Mouse (Mus musculus): ENCODE data around the gene Sh2d4b. TPM values are rescaled to one million over a fixed set of nuclear protein-coding genes. Genes with fewer than 3 reads are reported as not detected.

Gene Sh2d4b
- polyA plus RNA-seq, 1 experiment, result 7.0 TPM

GRCm38 (mm10) chr14:40852978-40853377 is 40.1 kb downstream of the Sh2d4b start:
- 82% methylated on average over 5 of the region's 5 CpGs for WGBS
- H3K4me3 ChIP-seq (ENCODE audit: control insufficient read depth, insufficient read depth, low read length), result no peak overlapping the region
- H3K36me3 ChIP-seq (ENCODE audit: control insufficient read depth, insufficient read depth, low read length), result no peaks in the 10 kb centered on the region
- H3K4me1 ChIP-seq (replicated peaks; ENCODE audit: control insufficient read depth, insufficient read depth, low read length), result no peaks in the 10 kb centered on the region
- H3K27ac ChIP-seq (ENCODE audit: control insufficient read depth, insufficient read depth, low read length), result no peak overlapping the region
- no peaks in the 10 kb centered on the region for H3K27me3 ChIP-seq (ENCODE audit: control insufficient read depth, insufficient read depth, low read length)
- TF ChIP-seq POLR2A (IDR thresholded peaks at IDR 0.05; ENCODE audit: control insufficient read depth, extremely low read depth, insufficient read depth, low read length, poor library complexity) (no peak), CTCF (IDR thresholded peaks at IDR 0.05; ENCODE audit: borderline replicate concordance, control insufficient read depth, extremely low read depth, insufficient read depth, low read length, poor library complexity) (no peak)
- no peak for DNase-seq

GRCm38 (mm10) chr14:40837397-40837796 is 55.7 kb downstream of the Sh2d4b start:
- Histone ChIP-seq H3K36me3 (ENCODE audit: control insufficient read depth, insufficient read depth, low read length) (no peaks in the 10 kb centered on the region), H3K4me3 (ENCODE audit: control insufficient read depth, insufficient read depth, low read length) (no peak overlapping the region), H3K4me1 (replicated peaks; ENCODE audit: control insufficient read depth, insufficient read depth, low read length) (no peaks in the 10 kb centered on the region), H3K27ac (ENCODE audit: control insufficient read depth, insufficient read depth, low read length) (no peak overlapping the region), H3K27me3 (ENCODE audit: control insufficient read depth, insufficient read depth, low read length) (no peaks in the 10 kb centered on the region)
- no peak for DNase-seq
- TF ChIP-seq POLR2A (IDR thresholded peaks at IDR 0.05; ENCODE audit: control insufficient read depth, extremely low read depth, insufficient read depth, low read length, poor library complexity) (no peak), CTCF (IDR thresholded peaks at IDR 0.05; ENCODE audit: borderline replicate concordance, control insufficient read depth, extremely low read depth, insufficient read depth, low read length, poor library complexity) (no peak)

- no peaks in the 10 kb centered on the region for H3K36me3 ChIP-seq (ENCODE audit: control insufficient read depth, insufficient read depth, low read length)
- TF ChIP-seq CTCF (IDR thresholded peaks at IDR 0.05; ENCODE audit: borderline replicate concordance, control insufficient read depth, extremely low read depth, insufficient read depth, low read length, poor library complexity), result no peak
- no peak overlapping the region for H3K4me3 ChIP-seq (ENCODE audit: control insufficient read depth, insufficient read depth, low read length)
- no peaks in the 10 kb centered on the region for H3K4me1 ChIP-seq (replicated peaks; ENCODE audit: control insufficient read depth, insufficient read depth, low read length)
- no peaks in the 10 kb centered on the region for H3K27me3 ChIP-seq (ENCODE audit: control insufficient read depth, insufficient read depth, low read length)
- no peak for DNase-seq
- H3K27ac ChIP-seq (ENCODE audit: control insufficient read depth, insufficient read depth, low read length), result no peak overlapping the region
- WGBS, result 92% methylated on average over 9 of the region's 9 CpGs
Measured at GRCm38 (mm10) chr14:40830505-40830904, 62.6 kb downstream of the Sh2d4b start.

GRCm38 (mm10) chr14:40830094-40830493 is 63.0 kb downstream of the Sh2d4b start:
- TF ChIP-seq POLR2A (IDR thresholded peaks at IDR 0.05; ENCODE audit: control insufficient read depth, extremely low read depth, insufficient read depth, low read length, poor library complexity) (no peak), CTCF (IDR thresholded peaks at IDR 0.05; ENCODE audit: borderline replicate concordance, control insufficient read depth, extremely low read depth, insufficient read depth, low read length, poor library complexity) (no peak)
- H3K4me1 ChIP-seq (replicated peaks; ENCODE audit: control insufficient read depth, insufficient read depth, low read length), result no peaks in the 10 kb centered on the region
- no peak for DNase-seq

GRCm38 (mm10) chr14:40818051-40818450 is 75.0 kb downstream of the Sh2d4b start:
- no peak overlapping the region for H3K4me3 ChIP-seq (ENCODE audit: control insufficient read depth, insufficient read depth, low read length)
- no peaks in the 10 kb centered on the region for H3K4me1 ChIP-seq (replicated peaks; ENCODE audit: control insufficient read depth, insufficient read depth, low read length)
- H3K27me3 ChIP-seq (ENCODE audit: control insufficient read depth, insufficient read depth, low read length), result no peaks in the 10 kb centered on the region
- no peak for TF ChIP-seq POLR2A (IDR thresholded peaks at IDR 0.05; ENCODE audit: control insufficient read depth, extremely low read depth, insufficient read depth, low read length, poor library complexity)
- TF ChIP-seq CTCF (IDR thresholded peaks at IDR 0.05; ENCODE audit: borderline replicate concordance, control insufficient read depth, extremely low read depth, insufficient read depth, low read length, poor library complexity), result no peak
- 34% methylated on average over 2 of the region's 2 CpGs for WGBS
- H3K27ac ChIP-seq (ENCODE audit: control insufficient read depth, insufficient read depth, low read length), result no peak overlapping the region
- no peaks in the 10 kb centered on the region for H3K36me3 ChIP-seq (ENCODE audit: control insufficient read depth, insufficient read depth, low read length)
- no peak for DNase-seq

More at GRCm38 (mm10) chr14:40830094-40830493, 63.0 kb downstream of the Sh2d4b start:
- 84% methylated on average over 11 of the region's 11 CpGs for WGBS
- H3K4me3 ChIP-seq (ENCODE audit: control insufficient read depth, insufficient read depth, low read length), result no peak overlapping the region
- H3K27ac ChIP-seq (ENCODE audit: control insufficient read depth, insufficient read depth, low read length), result no peak overlapping the region
- no peaks in the 10 kb centered on the region for H3K36me3 ChIP-seq (ENCODE audit: control insufficient read depth, insufficient read depth, low read length)
- no peaks in the 10 kb centered on the region for H3K27me3 ChIP-seq (ENCODE audit: control insufficient read depth, insufficient read depth, low read length)

- H3K27ac ChIP-seq (ENCODE audit: control insufficient read depth, insufficient read depth, low read length), result no peak overlapping the region
- no peak for DNase-seq
- WGBS, result 92% methylated on average over 5 of the region's 5 CpGs
- H3K4me3 ChIP-seq (ENCODE audit: control insufficient read depth, insufficient read depth, low read length), result no peak overlapping the region
- H3K36me3 ChIP-seq (ENCODE audit: control insufficient read depth, insufficient read depth, low read length), result no peaks in the 10 kb centered on the region
- no peaks in the 10 kb centered on the region for H3K27me3 ChIP-seq (ENCODE audit: control insufficient read depth, insufficient read depth, low read length)
- H3K4me1 ChIP-seq (replicated peaks; ENCODE audit: control insufficient read depth, insufficient read depth, low read length), result no peaks in the 10 kb centered on the region
- TF ChIP-seq POLR2A (IDR thresholded peaks at IDR 0.05; ENCODE audit: control insufficient read depth, extremely low read depth, insufficient read depth, low read length, poor library complexity), result no peak
- TF ChIP-seq CTCF (IDR thresholded peaks at IDR 0.05; ENCODE audit: borderline replicate concordance, control insufficient read depth, extremely low read depth, insufficient read depth, low read length, poor library complexity), result no peak
Measured at GRCm38 (mm10) chr14:40816715-40817114, 76.4 kb downstream of the Sh2d4b start.

GRCm38 (mm10) chr14:40791606-40792005 is 101.5 kb downstream of the Sh2d4b start:
- Histone ChIP-seq H3K27me3 (ENCODE audit: control insufficient read depth, insufficient read depth, low read length) (no peaks in the 10 kb centered on the region), H3K27ac (ENCODE audit: control insufficient read depth, insufficient read depth, low read length) (no peak overlapping the region), H3K4me3 (ENCODE audit: control insufficient read depth, insufficient read depth, low read length) (no peak overlapping the region), H3K36me3 (ENCODE audit: control insufficient read depth, insufficient read depth, low read length) (no peaks in the 10 kb centered on the region), H3K4me1 (replicated peaks; ENCODE audit: control insufficient read depth, insufficient read depth, low read length) (no peaks in the 10 kb centered on the region)
- WGBS, result 69% methylated on average over 1 of the region's 1 CpGs
- peak; percentile 2 for DNase-seq
- TF ChIP-seq CTCF (IDR thresholded peaks at IDR 0.05; ENCODE audit: borderline replicate concordance, control insufficient read depth, extremely low read depth, insufficient read depth, low read length, poor library complexity), result no peak
- no peak for TF ChIP-seq POLR2A (IDR thresholded peaks at IDR 0.05; ENCODE audit: control insufficient read depth, extremely low read depth, insufficient read depth, low read length, poor library complexity)
